Mouse (Mus musculus) fat pad, adult 2 months (tissue): Measurements from ENCODE around the gene Aagab.
A peak's percentile ranks its signal among the peaks of the same experiment; 100 is the strongest.

Experiments
- DNase-seq: peaks from one replicate; pipeline ENCODE4 v3.0.0-alpha.2; 2011; ENCODE audit warnings: low read depth, low spot score; ENCODE audit errors: extremely low read depth

The Aagab gene

DNA sequence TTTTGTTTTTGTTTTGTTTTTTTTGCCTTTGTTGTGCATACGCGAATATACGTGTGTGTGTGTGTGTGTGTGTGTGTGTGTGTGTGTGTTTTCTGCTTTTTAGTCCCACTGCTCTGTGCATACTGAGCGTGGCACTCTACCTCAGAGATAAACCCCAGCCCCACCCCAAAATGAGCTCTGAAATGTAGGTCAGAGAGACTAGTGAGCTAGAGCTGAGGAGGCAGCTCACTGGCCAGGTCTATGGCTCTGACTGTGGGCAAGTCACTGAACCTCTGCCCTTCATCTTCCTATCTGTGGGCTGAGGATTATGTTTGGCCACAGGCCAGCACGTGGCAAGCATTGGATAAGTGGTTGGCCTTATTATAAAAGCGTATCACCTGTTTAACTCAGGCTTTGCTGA lies 1.4 kb downstream of the Aagab start:
- no peak for DNase-seq

DNA sequence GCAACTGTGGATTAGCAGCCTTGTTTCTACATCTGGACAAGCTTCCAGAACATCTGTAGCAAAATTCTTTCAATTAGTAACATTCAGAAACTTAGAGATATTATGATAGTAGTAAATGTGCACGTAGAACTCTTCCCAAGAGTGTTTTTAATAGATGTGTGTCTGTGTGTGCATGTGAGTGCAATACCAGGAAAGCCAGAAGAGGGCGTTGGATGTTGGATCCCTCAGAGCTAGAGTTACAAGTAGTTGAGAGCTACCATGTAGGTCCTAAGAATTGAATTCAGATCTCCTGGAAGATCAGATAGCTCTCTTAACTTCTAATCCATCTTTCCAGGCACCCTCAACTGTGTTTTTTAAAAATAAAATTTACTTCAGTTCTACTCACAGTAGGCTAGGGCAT lies 4.1 kb downstream of the Aagab start:
- DNase-seq: no peak

DNA sequence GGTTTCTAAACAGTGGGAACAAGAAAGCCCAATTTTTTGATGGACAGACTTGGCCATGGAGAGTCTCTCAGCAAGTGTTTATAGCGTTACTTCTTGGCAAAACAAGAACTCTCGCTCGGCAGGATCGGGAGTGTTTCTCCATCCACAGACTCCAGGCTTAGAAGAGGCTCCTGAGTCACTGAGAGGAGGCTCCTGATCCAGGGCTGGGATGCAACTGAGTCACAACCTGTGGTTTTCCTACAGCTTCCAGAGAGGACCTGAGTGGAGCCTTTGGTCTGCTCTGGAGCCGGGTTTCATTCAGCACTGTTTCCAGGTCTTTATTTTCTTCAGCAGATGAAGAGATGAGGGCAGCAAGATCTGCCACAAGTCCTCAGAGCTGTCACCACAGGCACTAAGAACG lies 5.5 kb downstream of the Aagab start:
- no peak for DNase-seq

DNA sequence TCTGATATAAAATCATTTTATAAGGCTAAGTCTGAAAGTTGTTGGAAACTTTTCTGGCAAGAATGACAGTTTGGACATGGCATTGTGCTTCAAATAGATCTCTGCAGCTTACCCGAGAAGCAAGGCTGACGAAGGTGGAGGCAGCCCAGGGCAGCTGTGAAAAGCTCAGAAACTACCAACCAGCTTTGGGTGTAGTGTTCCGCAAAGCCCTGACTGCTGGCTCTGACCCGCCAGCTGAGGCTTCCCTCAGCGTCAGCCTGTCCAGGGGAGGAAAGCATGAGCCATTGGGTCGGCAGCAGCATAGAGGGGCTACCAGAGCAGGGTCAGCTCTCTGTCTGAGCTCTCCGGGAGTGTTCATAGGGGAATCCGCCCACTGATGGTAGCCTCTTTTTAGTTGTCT lies 6.8 kb downstream of the Aagab start:
- DNase-seq: no peak

DNA sequence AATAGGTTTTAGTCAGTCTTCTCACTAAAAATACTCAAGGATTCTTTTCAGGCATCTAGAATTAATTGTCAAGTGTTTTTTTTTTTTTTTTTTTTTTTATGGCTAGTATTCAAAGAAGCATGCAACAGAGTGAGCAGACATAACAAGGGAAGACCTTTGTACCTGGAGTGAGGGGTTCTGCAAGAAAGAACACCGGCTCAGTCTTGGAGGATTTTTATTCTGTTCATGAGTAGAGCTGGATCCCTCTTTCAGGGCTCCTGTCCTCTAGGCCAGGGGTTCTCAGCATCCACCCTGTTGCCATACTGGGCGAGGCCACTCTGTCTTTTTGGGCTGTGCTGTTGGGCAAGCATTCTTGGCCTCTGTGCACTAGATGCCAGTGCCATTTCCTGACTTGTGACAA lies 7.3 kb downstream of the Aagab start:
- no peak for DNase-seq

DNA sequence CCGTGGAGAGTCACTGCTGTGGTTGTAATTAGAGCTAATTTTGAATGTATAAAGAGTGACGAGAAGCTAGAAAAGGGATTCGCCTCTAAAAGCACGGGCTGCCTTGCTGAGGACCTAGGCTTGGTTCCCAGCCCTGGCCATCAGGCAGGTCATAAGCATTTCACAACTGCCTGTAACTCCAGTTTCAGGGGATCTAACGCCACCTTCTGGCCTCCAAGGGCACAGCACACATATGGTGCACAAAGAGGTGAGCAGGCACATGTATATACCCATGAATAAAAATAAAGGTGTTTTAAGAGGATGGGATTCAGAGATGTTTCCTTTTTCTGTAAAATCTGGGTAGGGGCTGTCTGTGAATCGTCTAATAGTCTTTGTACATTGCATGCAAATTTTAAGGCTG lies 7.8 kb downstream of the Aagab start:
- no peak for DNase-seq

DNA sequence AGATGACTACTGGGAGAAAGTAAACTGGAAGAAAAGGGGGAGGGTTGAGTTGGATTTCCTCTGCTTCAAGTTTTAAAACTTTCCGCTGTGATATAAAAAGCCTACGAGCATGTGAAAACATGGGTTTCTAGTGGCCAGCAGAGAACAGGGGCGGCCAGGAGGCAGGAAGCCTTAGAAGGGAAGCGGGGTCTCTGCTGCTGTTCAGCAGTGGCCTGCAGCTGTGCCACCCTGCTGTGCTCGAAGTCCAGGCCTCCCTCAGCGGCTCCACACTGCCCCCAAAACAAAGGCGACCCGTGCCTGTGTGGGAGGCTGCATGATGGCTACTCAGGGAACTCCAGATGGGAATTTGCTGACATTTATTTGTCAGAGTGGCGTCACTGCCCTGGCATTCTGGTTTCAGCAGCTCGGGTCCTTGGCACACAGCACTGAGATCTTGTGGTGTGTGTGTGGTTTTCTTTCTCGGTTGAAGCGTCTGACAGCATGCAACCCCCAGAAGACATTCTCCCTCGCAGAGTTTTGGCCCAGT lies 8.4 kb downstream of the Aagab start:
- DNase-seq: no peak

DNA sequence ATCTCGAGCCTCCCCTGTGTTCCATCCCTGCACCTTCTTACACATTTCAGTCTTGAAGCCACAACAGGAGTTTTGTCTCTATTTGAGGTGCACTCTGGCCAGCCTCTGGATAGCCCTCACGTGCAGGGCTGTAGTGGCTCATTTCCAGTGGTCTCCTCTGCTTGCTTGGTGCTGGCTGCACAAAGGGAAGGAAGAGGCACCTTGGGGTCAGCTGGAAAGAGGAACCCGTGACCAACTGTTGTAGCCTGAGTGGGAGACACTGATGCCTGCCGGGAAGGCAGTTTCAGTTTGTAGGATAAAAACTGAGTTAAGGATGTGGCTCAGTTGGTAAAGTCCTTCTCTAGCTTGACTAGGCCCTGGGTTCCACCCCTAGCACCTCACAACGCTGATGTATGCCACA lies 9.5 kb downstream of the Aagab start:
- DNase-seq: no peak

DNA sequence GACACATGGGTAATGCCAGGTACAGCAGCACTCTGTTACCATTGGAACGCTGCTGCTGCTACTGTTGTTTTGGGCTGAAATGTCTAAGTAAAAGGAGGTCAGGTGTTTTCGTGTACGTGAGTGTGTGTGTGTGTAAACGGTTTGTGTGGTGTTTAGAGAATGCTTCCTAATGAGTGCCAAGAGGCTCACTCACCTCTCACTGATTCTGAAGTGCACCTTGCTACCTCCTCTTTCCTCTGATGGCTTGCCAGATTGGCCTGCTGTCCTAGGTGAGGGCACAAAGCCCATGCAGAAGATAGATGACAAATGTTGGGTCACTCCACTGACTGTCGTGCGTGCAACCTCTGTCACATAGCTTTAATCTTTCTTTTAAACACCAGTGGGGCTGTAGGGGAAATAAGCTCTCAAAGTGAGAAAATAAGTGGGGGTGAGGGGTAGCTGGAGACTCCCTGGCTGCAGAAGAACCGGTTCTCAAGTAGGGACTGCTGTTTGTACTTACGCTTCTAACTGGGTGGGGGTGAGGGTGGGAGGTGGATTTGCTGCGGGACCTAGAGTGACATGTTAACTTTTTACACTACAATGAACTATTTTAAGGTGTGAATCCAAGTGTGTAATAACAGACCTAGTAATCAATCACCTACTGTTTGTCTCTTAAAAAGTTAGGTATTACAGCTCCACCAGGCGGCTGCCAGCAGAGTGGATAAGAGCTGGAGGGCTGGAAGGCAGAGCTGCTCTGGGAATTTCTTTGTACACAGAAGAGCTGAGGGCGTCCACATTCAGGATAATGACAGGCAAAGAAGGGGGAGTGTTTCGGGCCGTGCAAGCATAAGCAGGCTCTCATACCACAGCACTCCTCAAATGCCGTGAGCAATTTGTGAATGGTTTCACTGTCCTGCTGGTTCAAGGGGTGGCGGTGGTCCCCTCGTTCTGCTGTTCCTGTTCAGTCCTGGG lies 10.4 kb downstream of the Aagab start:
- DNase-seq: no peak

DNA sequence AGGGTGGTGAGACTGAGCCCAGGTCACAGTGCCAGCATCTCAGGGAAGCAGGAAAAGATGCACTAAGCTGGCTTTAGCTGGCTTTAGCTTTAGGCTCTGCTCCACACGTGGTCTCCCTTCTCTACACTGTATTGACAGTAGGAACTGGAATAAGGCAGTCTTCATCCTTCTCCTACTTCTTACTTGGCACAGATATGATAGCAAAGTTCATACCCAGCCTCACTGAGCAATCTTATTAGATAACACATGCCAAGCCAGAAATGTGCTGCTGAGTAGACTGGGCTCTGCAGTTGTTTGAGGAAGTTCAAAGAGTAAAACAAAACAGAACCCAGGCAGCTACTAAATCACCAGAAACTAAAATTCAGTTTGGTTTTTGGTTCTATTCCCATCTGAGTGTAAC lies 11.1 kb downstream of the Aagab start:
- DNase-seq: no peak

DNA sequence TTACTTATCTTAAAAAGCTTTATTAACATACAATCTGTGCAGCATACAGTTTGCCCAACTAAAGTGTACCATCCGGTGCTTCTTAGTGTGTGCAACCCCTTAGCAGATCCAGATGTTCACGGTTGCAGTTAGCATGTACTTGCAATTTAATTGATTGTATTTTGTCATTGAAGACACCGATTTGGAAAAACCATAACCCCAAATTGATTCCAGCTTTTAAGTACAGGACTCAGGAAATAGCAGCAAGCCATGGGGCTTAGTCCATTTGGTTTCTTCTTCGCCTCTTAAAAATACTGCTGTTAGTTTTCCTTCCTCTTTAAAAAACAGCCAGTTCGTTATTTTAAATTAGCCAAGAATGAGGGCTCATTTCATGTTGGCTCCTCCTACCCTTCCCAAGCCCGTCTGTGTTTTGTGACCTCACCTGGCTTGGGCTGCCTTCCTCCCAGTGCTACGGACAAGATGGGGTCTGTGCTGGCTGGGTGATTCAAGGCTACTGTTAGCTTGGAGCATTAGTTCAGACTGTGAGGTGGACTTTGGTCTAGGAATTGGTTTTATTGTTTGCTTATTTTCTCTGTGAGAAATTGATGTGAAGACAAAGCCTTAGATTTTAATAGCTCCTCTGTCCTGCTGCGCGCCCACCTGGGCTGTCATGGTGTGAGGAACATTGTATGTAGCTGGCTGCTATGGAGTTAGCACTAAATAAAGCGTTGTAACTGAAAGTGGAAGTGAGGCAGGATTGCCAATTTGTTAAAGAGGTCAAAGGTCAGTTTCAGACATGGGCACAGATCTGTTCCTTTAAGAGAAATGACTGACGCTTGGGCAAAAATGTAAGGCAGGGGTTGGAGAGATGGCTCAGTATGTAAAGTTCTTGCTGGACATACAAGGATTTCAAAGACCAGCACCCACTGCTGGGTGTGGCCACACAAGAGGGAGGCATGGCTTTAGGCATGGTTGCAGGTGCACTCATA lies 11.8 kb downstream of the Aagab start:
- no peak for DNase-seq

DNA sequence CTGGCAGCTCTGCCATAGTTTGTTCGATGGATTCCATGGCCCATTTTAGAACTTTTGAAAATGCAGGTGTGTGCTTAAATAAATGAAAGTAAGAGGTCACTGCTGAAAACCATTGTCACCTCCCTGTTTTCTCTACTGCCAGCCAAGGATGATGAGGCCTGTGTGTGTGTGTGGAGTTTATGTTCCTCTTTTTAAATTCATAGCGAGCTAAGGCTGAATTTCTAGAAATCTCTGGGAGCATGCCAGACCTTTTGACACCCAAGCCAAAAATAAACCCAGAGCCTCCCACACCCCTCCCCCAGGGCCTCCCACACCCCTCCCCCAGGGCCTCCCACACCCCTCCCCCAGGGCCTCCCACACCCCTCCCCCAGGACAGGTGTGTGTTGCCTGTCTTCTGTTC lies 15.5 kb downstream of the Aagab start:
- DNase-seq: no peak

DNA sequence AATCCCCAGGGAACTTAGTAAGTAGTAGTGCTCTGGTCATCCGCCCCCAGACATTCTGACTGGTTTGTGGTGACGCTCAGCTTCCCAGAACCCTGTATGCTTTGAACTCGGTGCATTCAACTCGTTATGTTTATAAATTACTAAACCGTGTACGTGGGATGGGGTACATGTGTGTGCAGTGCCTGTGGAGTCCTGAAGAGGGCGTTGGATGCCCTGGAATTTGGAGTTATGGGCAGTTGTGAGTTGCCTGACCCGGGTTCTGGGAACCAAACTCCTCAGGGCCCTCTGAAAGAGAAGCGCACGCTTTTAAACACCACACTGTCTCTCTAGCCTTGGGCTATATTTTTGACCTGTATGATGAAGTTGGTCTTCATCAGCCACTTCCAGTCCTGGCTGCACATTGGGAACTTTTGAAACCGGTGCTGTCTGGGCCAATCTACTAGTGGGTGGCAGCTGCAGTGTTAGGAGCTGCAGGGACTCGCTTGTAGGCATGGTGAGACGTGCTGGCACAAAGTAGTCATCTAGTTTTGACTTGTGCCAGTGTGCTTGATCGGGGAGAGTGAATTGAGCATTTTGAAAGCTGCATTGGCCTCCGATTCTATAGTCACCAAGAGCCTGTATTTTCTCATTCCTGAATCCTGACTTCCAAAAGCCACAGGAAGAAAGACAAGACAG lies 21.6 kb downstream of the Aagab start:
- peak; percentile 73 for DNase-seq

DNA sequence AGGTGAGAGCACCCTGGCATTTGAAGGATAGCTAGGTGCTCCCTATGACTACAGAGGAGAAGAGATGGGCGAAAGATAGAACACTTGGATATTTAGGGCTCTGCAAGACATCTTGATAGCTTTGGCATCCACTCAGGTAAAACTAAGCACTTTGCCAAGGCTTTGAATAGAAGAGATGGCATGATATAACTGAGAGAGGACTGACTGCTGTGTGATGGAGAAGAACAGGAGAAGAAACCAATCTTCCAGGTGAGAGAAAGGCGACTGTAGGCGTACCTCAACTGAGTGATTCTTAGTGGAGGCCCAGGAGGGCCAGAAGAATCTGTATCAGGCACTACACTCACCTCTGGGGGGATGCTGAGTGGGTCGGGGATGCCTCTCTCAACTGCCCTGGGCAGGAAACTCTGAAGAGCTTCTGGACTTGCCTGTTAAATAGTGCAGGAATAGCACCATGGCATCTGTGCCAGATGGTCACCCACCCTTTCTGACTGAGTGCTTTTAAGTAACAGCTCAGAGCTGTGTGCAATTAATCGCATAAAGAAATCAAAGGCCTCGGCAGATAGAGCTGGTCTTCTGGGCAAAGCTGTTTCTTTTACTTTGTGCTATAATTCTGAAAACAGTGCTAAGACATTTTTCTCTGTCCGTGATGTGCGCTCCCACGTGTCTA lies 22.8 kb downstream of the Aagab start:
- no peak for DNase-seq

DNA sequence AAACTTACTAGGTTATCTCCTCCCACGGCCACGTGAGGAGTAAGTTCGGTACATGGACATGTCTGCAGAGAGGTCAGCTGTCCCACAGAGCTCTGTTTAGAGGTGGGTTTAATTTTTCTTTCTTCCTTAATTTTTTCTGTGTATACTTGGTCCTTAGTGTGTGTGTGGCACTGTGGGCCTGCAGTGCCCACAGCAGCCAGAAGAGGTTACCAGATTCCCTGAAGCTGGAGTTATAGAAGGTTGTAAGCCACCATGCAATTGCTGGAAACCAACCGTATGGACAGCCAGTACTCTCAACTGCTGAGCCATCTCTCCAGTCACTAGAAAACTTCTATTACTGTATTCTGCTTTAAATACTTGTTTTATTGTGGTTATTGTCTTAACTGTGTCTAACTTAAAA lies 29.6 kb downstream of the Aagab start:
- DNase-seq: no peak

DNA sequence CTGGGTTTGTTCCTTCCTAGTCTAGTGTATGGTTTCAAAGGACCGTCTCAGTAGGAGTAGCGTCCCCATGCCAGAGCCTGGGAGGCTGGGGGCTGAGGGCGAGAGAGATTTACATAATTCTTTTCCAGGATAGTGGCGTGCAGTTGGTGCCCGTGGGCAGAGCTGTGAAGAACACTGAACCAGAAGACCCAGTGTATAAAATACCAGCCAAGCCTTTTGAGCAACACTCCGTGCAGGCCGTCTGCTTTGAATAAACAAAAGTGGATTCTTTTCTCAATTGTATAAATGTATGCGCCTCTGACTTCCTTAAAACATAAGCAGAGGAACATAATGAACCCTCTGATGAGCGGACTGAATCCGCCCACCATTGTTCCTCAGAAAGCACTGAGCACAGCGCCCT lies 30.5 kb downstream of the Aagab start:
- no peak for DNase-seq

DNA sequence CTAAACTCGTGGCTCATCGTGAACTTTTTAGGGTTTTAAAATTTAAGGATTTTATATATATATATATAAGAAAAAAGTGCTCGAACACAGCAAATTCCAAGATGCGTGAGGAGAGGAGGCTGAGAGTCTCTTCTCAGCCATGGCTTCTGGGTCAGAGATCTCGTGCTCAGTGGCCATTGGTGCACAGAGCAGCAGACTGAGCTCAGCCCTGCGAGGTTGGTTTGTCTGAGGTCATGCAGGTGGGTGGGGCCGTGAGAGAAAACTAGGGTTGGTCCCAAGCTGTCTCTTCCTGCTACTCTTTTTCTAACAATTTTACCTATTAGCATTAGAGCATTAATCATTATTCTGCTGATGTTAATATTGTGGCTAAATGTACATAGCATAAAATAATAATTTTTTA lies 30.9 kb downstream of the Aagab start:
- no peak for DNase-seq

DNA sequence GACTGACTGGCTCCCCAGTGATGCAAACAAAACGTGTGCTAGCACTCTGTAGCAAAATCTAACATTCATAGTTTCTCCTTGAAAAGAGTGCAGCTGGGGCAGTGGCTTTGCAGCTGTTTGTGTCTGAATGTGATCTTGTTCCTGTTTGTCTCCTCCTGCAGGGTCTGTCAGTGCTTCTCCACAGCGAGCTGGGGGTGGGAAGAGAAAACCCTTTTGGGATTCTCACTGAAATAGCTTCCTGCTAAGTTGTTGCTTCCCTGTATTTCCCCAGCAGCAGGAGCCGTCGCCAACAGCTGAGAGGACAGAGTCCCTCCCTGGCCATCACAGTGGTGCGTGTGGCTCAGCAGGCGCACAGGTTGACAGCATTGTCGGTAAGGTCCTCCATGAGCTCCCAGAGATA lies 33.7 kb downstream of the Aagab start:
- DNase-seq: no peak

DNA sequence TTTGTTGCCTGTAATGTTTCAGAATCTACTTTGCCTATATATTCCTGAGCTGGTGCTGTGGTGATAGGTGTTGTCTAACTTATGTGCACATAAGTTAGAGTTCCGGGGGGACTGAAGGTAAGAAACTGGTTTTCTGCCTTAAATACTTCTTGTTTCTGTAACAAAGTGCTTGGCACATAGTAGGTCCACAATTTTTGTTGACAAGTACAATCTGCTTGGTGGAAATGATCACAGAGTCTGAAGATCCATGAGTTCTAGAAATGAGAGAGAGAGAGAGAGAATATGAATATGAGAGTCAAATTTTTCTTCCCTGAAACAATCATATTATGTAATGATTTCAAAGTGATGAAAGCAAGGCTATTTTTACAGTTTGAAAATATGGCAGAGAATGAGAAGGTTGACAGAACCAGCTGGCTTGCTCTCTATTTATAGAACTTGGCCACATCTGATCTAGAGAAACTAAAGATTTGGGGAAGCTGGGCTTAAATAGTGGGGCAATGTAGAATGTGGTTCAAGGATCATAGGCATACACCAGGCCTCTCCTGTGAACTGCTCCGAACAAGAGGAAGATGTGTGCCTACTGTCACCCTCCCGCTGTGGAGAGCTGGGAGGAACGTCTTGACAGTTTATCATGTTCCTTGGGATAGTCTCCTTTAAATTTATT lies 39.7 kb downstream of the Aagab start:
- no peak for DNase-seq

DNA sequence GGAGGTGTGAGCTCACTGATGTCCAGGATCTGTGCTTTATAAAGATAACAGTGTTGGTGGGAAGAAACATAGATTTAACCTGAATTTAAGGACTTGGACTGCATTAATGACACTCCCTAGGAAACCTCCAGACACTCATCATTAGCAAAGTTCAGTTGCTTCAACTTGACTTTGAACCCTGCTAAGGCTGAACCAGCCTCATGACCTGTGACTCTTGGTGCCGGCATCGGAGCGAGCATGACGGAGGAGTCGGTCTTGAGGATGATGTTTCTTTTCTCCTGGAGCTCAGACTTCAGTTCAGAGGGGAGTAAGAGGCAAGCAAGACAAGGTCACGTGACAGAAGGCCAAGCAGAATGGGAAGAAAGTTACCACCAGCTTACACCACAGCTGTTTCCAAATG lies 41.6 kb downstream of the Aagab start:
- DNase-seq: no peak
